Comparison of ENCODE assay signal across 8 mouse cellular contexts in genomic region chr1:119189461-119190066, GRCm38 (mm10).
DNase-seq lines count a peak whose midpoint lies in the region; ATAC-seq lines count a peak whose summit lies in the region.

No protein-coding gene starts in this region.

- no peak for ATAC-seq in liver, embryonic 13.5 days (ENCODE audit: low read depth)

- H3K9ac ChIP-seq in liver, embryonic 13.5 days: no peak overlapping the region

- DNase-seq in urinary bladder, postnatal 14 days (ENCODE audit: low spot score): peak; percentile 7
- no peak for DNase-seq in urinary bladder, postnatal 25 days (ENCODE audit: low spot score)
- peak; percentile 55 to 80 for DNase-seq in frontal cortex, adult 2 months (ENCODE audit: extremely low spot score in 1 of 2, low spot score in 1 of 2)
- peak; percentile 36 to 52 for DNase-seq in kidney, postnatal 4 days
- DNase-seq in liver, embryonic 13.5 days: no peak
- DNase-seq in right cerebral cortex, postnatal 36 days (ENCODE audit: low spot score in 2 of 2): peak; percentile 70 to 73
- DNase-seq in B cell, adult 2 months: no peak
- no peak for DNase-seq in adrenal gland, postnatal 4 days (ENCODE audit: low spot score in 2 of 2)

- H3K4me2 ChIP-seq in liver, embryonic 13.5 days: peak overlapping the region; percentile 40

- H3K9me3 ChIP-seq in liver, embryonic 13.5 days (replicated peaks): no peaks in the 10 kb centered on the region

- H3K36me3 ChIP-seq in liver, embryonic 13.5 days: no peaks in the 10 kb centered on the region

- H3K4me1 ChIP-seq in liver, embryonic 13.5 days (replicated peaks): no peaks in the 10 kb centered on the region

- peaks cover 20% of the 10 kb centered on the region for H3K27me3 ChIP-seq in liver, embryonic 13.5 days

- no peak overlapping the region for H3K4me3 ChIP-seq in liver, embryonic 13.5 days (replicated peaks)

- WGBS in liver, embryonic 13.5 days (ENCODE audit: insufficient replicate concordance): 3% methylated on average over 23 of the region's 23 CpGs

- H3K27ac ChIP-seq in liver, embryonic 13.5 days: no peak overlapping the region

Comparison
In these comparisons a context has a peak if more than half of its experiments do, and no peak if none do; other contexts are left out.
1. DNase-seq: peak in urinary bladder, postnatal 14 days (single experiment), frontal cortex, adult 2 months (2 of 2), kidney, postnatal 4 days (2 of 2) and right cerebral cortex, postnatal 36 days (2 of 2); none in urinary bladder, postnatal 25 days (single experiment), liver, embryonic 13.5 days (single experiment), B cell, adult 2 months (0 of 2) and adrenal gland, postnatal 4 days (0 of 2).